Mouse (Mus musculus): ENCODE results near the gene Eps8. TPM values are rescaled to one million over a fixed set of nuclear protein-coding genes. Genes with fewer than 3 reads are reported as not detected.
A peak's percentile ranks its signal among the peaks of the same experiment; 100 is the strongest.

Gene Eps8
- polyA plus RNA-seq, 1 experiment, result 51.9 TPM

GRCm38 (mm10) chr6:137545341-137545740, 109.3 kb downstream of the Eps8 start:
- 93% methylated on average over 3 of the region's 3 CpGs for WGBS
- Histone ChIP-seq H3K36me3 (ENCODE audit: control insufficient read depth, insufficient read depth, low read length) (no peaks in the 10 kb centered on the region), H3K27ac (ENCODE audit: insufficient read depth, low read depth, low read length) (no peak overlapping the region), H3K4me3 (ENCODE audit: insufficient read depth, low read depth, low read length) (no peak overlapping the region), H3K27me3 (replicated peaks; ENCODE audit: control insufficient read depth, insufficient read depth, low read length) (no peaks in the 10 kb centered on the region), H3K4me1 (ENCODE audit: control insufficient read depth, insufficient read depth, low read length) (peaks cover 27% of the 10 kb centered on the region)
- no peak for DNase-seq
- TF ChIP-seq POLR2A (IDR thresholded peaks at IDR 0.05; ENCODE audit: low read depth, low read length) (no peak), CTCF (conservative IDR thresholded peaks at IDR 0.05; ENCODE audit: insufficient read depth, insufficient read length, low read depth, low read length) (no peak)

- no peak for TF ChIP-seq POLR2A (IDR thresholded peaks at IDR 0.05; ENCODE audit: low read depth, low read length)
- no peak for TF ChIP-seq CTCF (conservative IDR thresholded peaks at IDR 0.05; ENCODE audit: insufficient read depth, insufficient read length, low read depth, low read length)
- WGBS, result 36% methylated on average over 10 of the region's 10 CpGs
- Histone ChIP-seq H3K27me3 (replicated peaks; ENCODE audit: control insufficient read depth, insufficient read depth, low read length) (no peaks in the 10 kb centered on the region), H3K36me3 (ENCODE audit: control insufficient read depth, insufficient read depth, low read length) (no peaks in the 10 kb centered on the region), H3K27ac (ENCODE audit: insufficient read depth, low read depth, low read length) (no peak overlapping the region), H3K4me3 (ENCODE audit: insufficient read depth, low read depth, low read length) (no peak overlapping the region), H3K4me1 (ENCODE audit: control insufficient read depth, insufficient read depth, low read length) (peaks cover 26% of the 10 kb centered on the region)
- no peak for DNase-seq
Observed at GRCm38 (mm10) chr6:137542231-137543152, 112.2 kb downstream of the Eps8 start.

- Histone ChIP-seq H3K36me3 (ENCODE audit: control insufficient read depth, insufficient read depth, low read length) (no peaks in the 10 kb centered on the region), H3K27ac (ENCODE audit: insufficient read depth, low read depth, low read length) (no peak overlapping the region), H3K4me1 (ENCODE audit: control insufficient read depth, insufficient read depth, low read length) (peaks cover 26% of the 10 kb centered on the region), H3K4me3 (ENCODE audit: insufficient read depth, low read depth, low read length) (no peak overlapping the region), H3K27me3 (replicated peaks; ENCODE audit: control insufficient read depth, insufficient read depth, low read length) (no peaks in the 10 kb centered on the region)
- WGBS, result 57% methylated on average over 17 of the region's 17 CpGs
- peak; percentile 48 for DNase-seq
- TF ChIP-seq POLR2A (IDR thresholded peaks at IDR 0.05; ENCODE audit: low read depth, low read length) (no peak), CTCF (conservative IDR thresholded peaks at IDR 0.05; ENCODE audit: insufficient read depth, insufficient read length, low read depth, low read length) (no peak)
Observed at GRCm38 (mm10) chr6:137541216-137542176, 113.2 kb downstream of the Eps8 start.

- TF ChIP-seq POLR2A (IDR thresholded peaks at IDR 0.05; ENCODE audit: low read depth, low read length), result no peak
- no peak for DNase-seq
- peaks cover 19% of the 10 kb centered on the region for H3K4me1 ChIP-seq (ENCODE audit: control insufficient read depth, insufficient read depth, low read length)
- no peaks in the 10 kb centered on the region for H3K36me3 ChIP-seq (ENCODE audit: control insufficient read depth, insufficient read depth, low read length)
- WGBS, result 63% methylated on average over 5 of the region's 5 CpGs
- no peak overlapping the region for H3K4me3 ChIP-seq (ENCODE audit: insufficient read depth, low read depth, low read length)
- H3K27ac ChIP-seq (ENCODE audit: insufficient read depth, low read depth, low read length), result no peak overlapping the region; the same call in 1 of the 2 replicates
- H3K27me3 ChIP-seq (replicated peaks; ENCODE audit: control insufficient read depth, insufficient read depth, low read length), result no peaks in the 10 kb centered on the region
Observed at GRCm38 (mm10) chr6:137540800-137541199, 113.9 kb downstream of the Eps8 start.

GRCm38 (mm10) chr6:137540346-137540745, 114.3 kb downstream of the Eps8 start:
- no peak for DNase-seq
- Histone ChIP-seq H3K27ac (ENCODE audit: insufficient read depth, low read depth, low read length) (no peak overlapping the region), H3K36me3 (ENCODE audit: control insufficient read depth, insufficient read depth, low read length) (no peaks in the 10 kb centered on the region), H3K4me1 (ENCODE audit: control insufficient read depth, insufficient read depth, low read length) (peaks cover 19% of the 10 kb centered on the region), H3K27me3 (replicated peaks; ENCODE audit: control insufficient read depth, insufficient read depth, low read length) (no peaks in the 10 kb centered on the region), H3K4me3 (ENCODE audit: insufficient read depth, low read depth, low read length) (no peak overlapping the region)
- WGBS, result 88% methylated on average over 6 of the region's 6 CpGs
- TF ChIP-seq POLR2A (IDR thresholded peaks at IDR 0.05; ENCODE audit: low read depth, low read length) (no peak), CTCF (conservative IDR thresholded peaks at IDR 0.05; ENCODE audit: insufficient read depth, insufficient read length, low read depth, low read length) (no peak)

GRCm38 (mm10) chr6:137539219-137539618, 115.5 kb downstream of the Eps8 start:
- H3K27me3 ChIP-seq (replicated peaks; ENCODE audit: control insufficient read depth, insufficient read depth, low read length), result no peaks in the 10 kb centered on the region
- DNase-seq, result peak; percentile 34
- H3K4me1 ChIP-seq (ENCODE audit: control insufficient read depth, insufficient read depth, low read length), result peaks cover 19% of the 10 kb centered on the region
- no peak overlapping the region for H3K4me3 ChIP-seq (ENCODE audit: insufficient read depth, low read depth, low read length)
- H3K36me3 ChIP-seq (ENCODE audit: control insufficient read depth, insufficient read depth, low read length), result no peaks in the 10 kb centered on the region
- 43% methylated on average over 7 of the region's 7 CpGs for WGBS
- H3K27ac ChIP-seq (ENCODE audit: insufficient read depth, low read depth, low read length), result peak overlapping the region; percentile 46; the same call in 1 of the 2 replicates
- TF ChIP-seq CTCF (conservative IDR thresholded peaks at IDR 0.05; ENCODE audit: insufficient read depth, insufficient read length, low read depth, low read length), result no peak
- TF ChIP-seq POLR2A (IDR thresholded peaks at IDR 0.05; ENCODE audit: low read depth, low read length), result no peak
